Mouse (Mus musculus) embryonic facial prominence, embryonic 10.5 days (tissue): ENCODE results near the gene Boc. TPM values are rescaled to one million over a fixed set of nuclear protein-coding genes. Genes with fewer than 3 reads are reported as not detected.
A peak's percentile ranks its signal among the peaks of the same experiment; 100 is the strongest.

Experiments used
- DNase-seq: peaks from one replicate; pipeline ENCODE4 v3.0.0-alpha.2; 2017; ENCODE audit warnings: low spot score
- H3K27ac ChIP-seq: fragments of 300-500 bp; sonication (generic); replicated peaks from 2 replicates; pipeline ENCODE4 v1.5.1; 2016; ENCODE audit warnings: mild to moderate bottlenecking
- H3K27me3 ChIP-seq: fragments of 300-500 bp; sonication (generic); replicated peaks from 2 replicates; pipeline ENCODE4 v1.6.1; 2016; ENCODE audit warnings: low read depth, mild to moderate bottlenecking; ENCODE audit not compliant: poor library complexity, severe bottlenecking
- H3K36me3 ChIP-seq: fragments of 300-500 bp; sonication (generic); replicated peaks from 2 replicates; pipeline ENCODE4 v1.6.1; 2016; ENCODE audit warnings: mild to moderate bottlenecking, moderate library complexity
- H3K4me1 ChIP-seq: fragments of 300-500 bp; sonication (generic); 2 replicates; pipeline ENCODE4 v1.6.1; 2016
- H3K4me3 ChIP-seq: fragments of 300-500 bp; sonication (generic); 2 replicates; pipeline ENCODE4 v1.5.1; 2016; ENCODE audit warnings: mild to moderate bottlenecking, moderate library complexity
- H3K9me3 ChIP-seq: fragments of 300-500 bp; sonication (generic); 2 replicates; pipeline ENCODE4 v1.6.1; 2016; ENCODE audit warnings: mild to moderate bottlenecking
- WGBS: fragments of 180-500 bp; shearing (Covaris S2); methylation state at CpG from one replicate; pipeline ENCODE4 v1.1.7; 2016; 5-methylcytosine and 5-hydroxymethylcytosine counted together
- polyA plus RNA-seq: library from polyadenylated mRNA; unstranded; fragments of >200 nt; fragmentation: Nextera tagmentation; extraction: Ambion mirVana; gene quantifications from 2 replicates; pipeline ENCODE4 v1.2.1, GENCODE M21; 2016

The Boc gene
- polyA plus RNA-seq, 1 experiment from 2014 or later = 14.3 TPM

DNA sequence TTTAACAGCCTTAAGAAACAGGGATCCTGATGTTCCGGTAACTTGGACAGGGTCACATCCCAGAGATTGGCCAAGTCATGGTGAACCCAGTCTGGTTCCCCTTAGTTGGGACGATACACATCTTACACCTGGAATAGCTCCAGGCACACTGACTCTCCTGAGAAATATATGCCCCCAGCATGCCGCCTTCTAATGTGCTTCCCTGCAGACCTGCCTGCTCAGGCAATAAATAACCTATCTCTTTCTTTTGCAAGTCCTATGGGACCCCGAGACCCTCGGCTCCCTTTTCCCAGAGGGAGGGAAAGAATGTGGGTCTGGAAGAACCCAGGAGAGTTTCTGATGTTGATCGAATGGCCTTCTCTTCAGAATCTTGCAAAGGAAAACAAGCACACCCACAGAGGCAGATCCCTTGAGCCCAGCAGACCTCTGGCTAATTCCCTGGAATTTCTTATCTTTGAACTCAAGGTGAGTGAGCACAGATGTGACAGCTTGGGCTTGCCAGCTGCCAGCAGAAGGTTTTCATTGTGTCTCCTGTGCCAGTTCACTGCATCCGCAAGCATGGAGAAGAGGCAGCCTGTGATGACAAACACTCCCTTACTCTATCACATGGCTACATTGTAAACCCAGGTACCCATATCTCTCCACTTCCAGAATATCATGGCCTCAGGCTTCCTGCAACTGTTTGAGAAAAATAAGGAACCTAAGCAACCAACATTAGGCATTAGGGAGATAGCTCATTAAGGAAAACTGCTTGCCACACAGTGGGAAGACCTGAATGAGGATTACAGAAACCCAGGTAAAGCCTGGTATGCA is 8.6 kb downstream of the Boc start:
- H3K27ac ChIP-seq = peak overlapping the region; percentile 63; the same call in 1 of the 2 replicates
- WGBS = 49% methylated on average over 7 of the region's 7 CpGs
- DNase-seq = no peak
- H3K27me3 ChIP-seq = 0 out of 2 replicates have a peak, but pooled peaks cover 5% of the 10 kb centered on the region
- H3K9me3 ChIP-seq = no peaks in the 10 kb centered on the region
- peaks cover 82% of the 10 kb centered on the region for H3K4me1 ChIP-seq
- H3K36me3 ChIP-seq = peaks cover 27% of the 10 kb centered on the region
- no peak overlapping the region for H3K4me3 ChIP-seq

DNA sequence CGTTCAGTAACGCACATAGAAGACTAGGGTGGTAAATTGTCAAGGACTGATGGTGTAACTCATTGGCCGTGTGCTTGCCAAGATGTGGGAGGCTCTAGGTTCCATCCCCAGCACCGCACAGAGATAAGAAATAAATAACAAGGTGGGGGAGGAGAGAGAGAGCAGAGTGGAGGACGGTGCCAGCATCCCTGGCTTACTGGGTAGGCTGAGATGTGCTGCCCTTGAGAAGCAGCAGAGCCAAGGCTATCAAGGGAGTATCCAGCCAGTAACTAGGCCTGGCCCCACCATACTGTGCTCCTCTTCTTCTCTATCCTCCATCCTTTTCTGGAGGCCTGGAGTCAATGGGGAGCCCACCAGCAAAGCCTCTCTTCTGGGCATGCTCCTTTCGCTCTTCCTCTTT is 9.3 kb downstream of the Boc start:
- H3K4me1 ChIP-seq = peaks cover 84% of the 10 kb centered on the region
- no peak for DNase-seq
- H3K27ac ChIP-seq = 0 out of 2 replicates have a peak overlapping the region, but pooled peaks have one; percentile 48
- H3K4me3 ChIP-seq = no peak overlapping the region
- WGBS = 89% methylated on average over 6 of the region's 6 CpGs
- peaks cover 27% of the 10 kb centered on the region for H3K36me3 ChIP-seq
- H3K9me3 ChIP-seq = no peaks in the 10 kb centered on the region
- 0 out of 2 replicates have a peak, but pooled peaks cover 5% of the 10 kb centered on the region for H3K27me3 ChIP-seq

DNA sequence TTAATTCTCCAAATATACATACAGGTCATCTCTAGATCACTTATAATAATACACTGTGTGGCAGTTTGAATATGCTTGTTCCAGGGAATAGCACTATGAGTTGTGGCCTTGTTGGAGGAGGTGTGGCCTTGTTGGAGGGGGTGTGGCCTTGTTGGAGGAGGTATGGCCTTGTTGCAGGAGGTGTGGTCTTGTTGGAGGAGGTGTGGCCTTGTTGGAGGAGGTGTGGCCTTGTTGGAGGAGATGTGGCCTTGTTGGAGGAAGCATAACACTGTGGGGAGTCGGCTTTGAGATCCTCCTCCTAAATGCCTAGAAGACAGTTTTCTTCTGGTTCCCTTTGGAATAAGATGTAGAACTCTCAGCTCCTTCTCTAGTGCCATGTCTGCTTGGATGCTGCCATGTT is 10.7 kb downstream of the Boc start:
- no peak overlapping the region for H3K4me3 ChIP-seq
- no peaks in the 10 kb centered on the region for H3K27me3 ChIP-seq
- no peak for DNase-seq
- WGBS = 82% methylated on average over 1 of the region's 1 CpGs
- H3K9me3 ChIP-seq = no peaks in the 10 kb centered on the region
- no peak overlapping the region for H3K27ac ChIP-seq
- H3K4me1 ChIP-seq = peaks cover 87% of the 10 kb centered on the region
- H3K36me3 ChIP-seq = peaks cover 25% of the 10 kb centered on the region

DNA sequence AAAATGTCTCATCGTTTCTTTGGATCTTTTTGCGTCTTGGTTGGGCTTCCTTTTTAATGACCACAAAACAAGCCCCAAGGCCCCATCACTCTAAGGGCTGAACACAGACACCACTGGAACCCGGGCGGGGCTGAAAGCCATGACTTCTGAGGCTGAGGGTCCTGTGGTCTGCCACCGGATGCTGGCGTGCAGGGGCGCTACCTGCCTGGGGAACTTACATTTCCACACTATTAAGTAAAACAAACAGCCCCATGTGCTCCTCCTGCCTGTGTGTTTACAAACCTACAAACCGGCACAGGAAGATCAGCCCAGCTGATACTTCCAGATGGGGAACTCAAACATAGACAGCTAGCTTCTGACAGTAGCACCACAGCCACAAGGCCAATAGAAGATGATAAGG is 11.9 kb downstream of the Boc start:
- H3K4me1 ChIP-seq = peaks cover 87% of the 10 kb centered on the region
- H3K9me3 ChIP-seq = no peaks in the 10 kb centered on the region
- no peaks in the 10 kb centered on the region for H3K27me3 ChIP-seq
- DNase-seq = no peak
- 63% methylated on average over 8 of the region's 8 CpGs for WGBS
- H3K27ac ChIP-seq = no peak overlapping the region
- H3K4me3 ChIP-seq = no peak overlapping the region
- peaks cover 25% of the 10 kb centered on the region for H3K36me3 ChIP-seq

DNA sequence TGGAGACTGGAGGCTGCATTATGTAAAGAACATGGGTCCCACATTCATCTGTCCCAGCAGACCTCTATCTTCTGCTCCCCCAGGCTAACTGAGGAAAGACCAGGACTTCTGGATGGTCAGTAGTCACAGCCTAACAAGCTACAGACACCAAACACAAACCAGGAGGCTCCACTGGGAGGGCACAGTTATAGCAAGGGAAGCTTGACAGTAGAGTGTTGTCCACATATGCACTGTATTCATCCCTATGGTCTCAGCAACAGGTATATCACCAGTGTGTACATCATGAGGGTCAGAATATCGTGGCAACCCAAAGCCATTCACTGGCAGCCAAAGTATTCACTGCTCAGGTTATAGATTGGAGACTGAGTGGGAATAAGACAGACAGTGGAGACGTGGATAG is 12.8 kb downstream of the Boc start:
- 80% methylated on average over 2 of the region's 2 CpGs for WGBS
- Histone ChIP-seq H3K4me1 (peaks cover 87% of the 10 kb centered on the region), H3K9me3 (no peaks in the 10 kb centered on the region), H3K27me3 (no peaks in the 10 kb centered on the region), H3K27ac (peak overlapping the region; percentile 71; the same call in 1 of the 2 replicates), H3K36me3 (peaks cover 25% of the 10 kb centered on the region), H3K4me3 (no peak overlapping the region)
- no peak for DNase-seq

DNA sequence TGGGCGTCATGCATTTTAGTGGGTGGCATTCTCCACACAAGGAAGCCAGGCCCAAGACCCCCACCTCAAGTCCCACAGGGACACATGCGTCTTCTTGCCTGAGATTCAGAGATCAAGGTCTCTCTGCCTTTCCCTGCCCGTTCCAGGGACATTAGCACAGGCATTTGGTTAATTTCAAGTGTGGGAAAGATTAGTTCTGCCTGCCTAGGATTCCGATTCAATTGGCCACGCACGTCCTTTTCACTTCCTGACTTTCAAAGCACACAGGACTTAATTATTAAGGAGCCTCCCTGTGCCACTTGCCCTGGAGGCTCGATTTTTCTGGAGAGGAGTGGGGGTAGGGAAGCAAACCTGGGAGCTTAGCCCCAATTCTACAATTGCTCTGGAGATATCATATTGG is 13.5 kb downstream of the Boc start:
- H3K27me3 ChIP-seq = no peaks in the 10 kb centered on the region
- peaks cover 84% of the 10 kb centered on the region for H3K4me1 ChIP-seq
- H3K27ac ChIP-seq = peak overlapping the region; percentile 71
- 25% methylated on average over 7 of the region's 7 CpGs for WGBS
- DNase-seq = peak; percentile 50
- H3K4me3 ChIP-seq = peak overlapping the region; percentile 23; the same call in 1 of the 2 replicates
- peaks cover 25% of the 10 kb centered on the region for H3K36me3 ChIP-seq
- no peaks in the 10 kb centered on the region for H3K9me3 ChIP-seq

DNA sequence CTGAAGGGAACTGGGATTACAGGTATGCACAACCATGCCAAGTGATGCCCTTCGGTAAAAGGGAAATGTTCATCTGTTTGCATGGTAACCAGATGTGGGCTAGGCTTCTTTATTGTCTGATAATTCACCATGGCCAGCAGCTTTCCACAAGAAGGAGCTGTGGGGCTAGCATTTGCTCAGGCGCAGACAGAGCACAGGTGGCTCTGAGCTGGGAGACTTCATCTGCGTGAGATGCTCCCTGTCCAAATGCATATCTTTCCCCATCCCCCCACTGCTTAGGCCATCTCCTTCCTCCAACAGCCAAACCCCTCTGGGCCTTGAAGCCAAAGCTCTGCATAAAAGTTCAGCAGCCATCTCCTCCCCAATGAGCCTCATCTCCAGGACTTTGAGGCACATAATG is 15.6 kb downstream of the Boc start:
- 43% methylated on average over 3 of the region's 3 CpGs for WGBS
- no peak overlapping the region for H3K4me3 ChIP-seq
- H3K27ac ChIP-seq = peak overlapping the region; percentile 73
- no peaks in the 10 kb centered on the region for H3K27me3 ChIP-seq
- H3K9me3 ChIP-seq = no peaks in the 10 kb centered on the region
- H3K36me3 ChIP-seq = peaks cover 15% of the 10 kb centered on the region
- DNase-seq = no peak
- H3K4me1 ChIP-seq = peaks cover 87% of the 10 kb centered on the region

DNA sequence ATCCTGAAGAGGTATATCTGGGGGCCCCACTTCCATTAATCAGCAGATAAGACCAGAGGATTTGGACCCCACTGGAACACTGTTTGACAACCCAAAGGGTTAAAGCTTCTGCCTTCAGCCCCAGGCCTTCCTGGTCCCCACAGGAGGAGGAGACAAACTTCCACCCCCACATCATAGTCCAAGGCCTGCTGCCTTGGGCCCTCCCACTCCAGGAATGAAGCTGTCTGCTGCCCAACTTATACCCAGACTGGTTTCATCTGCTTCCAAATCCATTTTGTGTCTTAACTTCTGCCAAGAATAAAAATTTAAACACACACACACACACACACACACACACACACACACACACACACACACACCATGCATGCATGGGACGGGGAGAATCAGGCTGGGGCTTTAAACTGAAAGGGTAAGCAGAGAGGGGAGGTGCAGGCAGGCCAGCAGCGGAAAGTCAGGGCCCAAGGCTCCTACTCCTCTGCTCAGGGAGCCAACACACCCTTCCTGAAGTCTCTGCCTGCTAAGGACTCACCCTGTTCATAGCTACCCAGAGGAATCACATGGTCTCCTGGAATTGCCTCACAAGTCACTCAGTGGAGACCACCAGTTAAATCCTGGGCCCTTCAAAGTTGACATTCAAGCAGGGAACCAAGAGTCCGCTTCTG is 16.5 kb downstream of the Boc start:
- no peak for DNase-seq
- Histone ChIP-seq H3K4me1 (peaks cover 88% of the 10 kb centered on the region), H3K36me3 (peaks cover 6% of the 10 kb centered on the region), H3K9me3 (no peaks in the 10 kb centered on the region), H3K4me3 (no peak overlapping the region), H3K27ac (peak overlapping the region; percentile 73), H3K27me3 (no peaks in the 10 kb centered on the region)
- 46% methylated on average over 3 of the region's 3 CpGs for WGBS

DNA sequence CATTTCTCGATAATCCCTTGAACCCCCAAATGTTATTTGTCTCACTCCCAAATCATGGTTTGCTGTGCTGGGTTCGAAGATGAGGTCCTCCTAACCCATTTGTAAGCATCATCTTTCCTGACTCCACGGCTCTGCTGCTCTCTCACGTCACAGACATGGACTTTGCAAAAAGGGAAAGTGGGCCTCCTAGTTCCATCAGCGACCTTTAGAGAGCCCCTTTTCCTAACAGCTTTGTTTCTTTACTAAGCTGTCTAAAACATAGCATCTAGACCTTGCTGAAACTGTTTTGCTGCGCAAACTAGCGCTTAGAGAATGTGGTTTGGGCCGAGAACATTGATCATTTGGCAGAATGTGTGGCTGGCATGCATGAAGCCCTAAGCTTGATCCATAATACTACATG is 19.1 kb downstream of the Boc start:
- WGBS = 79% methylated on average over 8 of the region's 8 CpGs
- H3K27me3 ChIP-seq = no peaks in the 10 kb centered on the region
- H3K9me3 ChIP-seq = no peaks in the 10 kb centered on the region
- no peak overlapping the region for H3K4me3 ChIP-seq
- H3K27ac ChIP-seq = no peak overlapping the region
- H3K36me3 ChIP-seq = peaks cover 5% of the 10 kb centered on the region; the same call in 1 of the 2 replicates
- H3K4me1 ChIP-seq = peaks cover 87% of the 10 kb centered on the region
- no peak for DNase-seq

DNA sequence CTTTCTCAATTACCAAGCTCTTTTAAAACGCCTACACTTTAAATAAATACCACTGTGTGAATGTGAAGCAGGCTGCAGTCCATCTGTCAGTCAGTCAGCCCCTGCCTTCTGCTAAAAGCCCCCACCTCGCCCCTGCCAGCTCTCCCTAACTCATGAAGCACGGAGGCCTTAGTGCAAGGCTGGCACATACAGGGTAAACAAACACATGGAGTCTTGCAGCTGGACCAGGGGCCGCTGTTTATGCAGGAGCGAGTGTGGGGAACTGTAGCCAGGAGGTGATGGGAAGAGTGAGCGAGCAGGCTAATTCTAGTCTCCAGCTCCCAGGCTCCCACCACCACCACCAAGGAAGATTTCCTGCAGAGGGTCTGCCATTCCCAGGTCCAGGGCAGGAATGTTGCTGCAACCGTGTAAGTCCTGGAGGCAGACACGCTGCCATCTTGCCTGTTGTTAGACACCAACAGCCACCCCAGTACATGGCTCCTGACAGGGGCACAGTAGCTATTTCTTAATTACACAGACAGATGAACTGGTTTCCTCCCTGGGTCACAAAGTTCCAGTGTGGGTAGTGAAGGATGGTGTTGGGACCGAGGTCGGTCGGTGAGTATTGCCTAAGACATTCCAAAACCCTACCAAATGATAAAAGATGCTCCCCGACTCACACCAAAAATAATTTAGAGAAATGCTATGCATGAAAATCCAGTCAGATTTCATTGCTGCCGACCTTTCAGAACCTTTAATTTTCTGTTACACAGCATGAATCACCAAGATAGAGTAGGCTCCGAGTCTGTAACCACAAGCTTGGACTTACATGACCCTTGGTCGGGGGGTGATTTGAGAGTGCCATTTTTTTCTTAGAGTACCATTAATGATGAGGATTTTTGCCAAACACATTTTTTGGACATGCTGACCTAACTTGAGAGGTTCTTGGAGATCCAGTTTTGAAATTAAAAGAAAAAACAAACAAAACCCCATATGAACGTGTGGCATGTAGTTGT is 20.0 kb downstream of the Boc start:
- Histone ChIP-seq H3K4me1 (peaks cover 87% of the 10 kb centered on the region), H3K4me3 (no peak overlapping the region), H3K36me3 (peaks cover 5% of the 10 kb centered on the region; the same call in 1 of the 2 replicates), H3K9me3 (no peaks in the 10 kb centered on the region), H3K27ac (peak overlapping the region; percentile 69), H3K27me3 (no peaks in the 10 kb centered on the region)
- DNase-seq = peak; percentile 62
- WGBS = 49% methylated on average over 16 of the region's 16 CpGs

DNA sequence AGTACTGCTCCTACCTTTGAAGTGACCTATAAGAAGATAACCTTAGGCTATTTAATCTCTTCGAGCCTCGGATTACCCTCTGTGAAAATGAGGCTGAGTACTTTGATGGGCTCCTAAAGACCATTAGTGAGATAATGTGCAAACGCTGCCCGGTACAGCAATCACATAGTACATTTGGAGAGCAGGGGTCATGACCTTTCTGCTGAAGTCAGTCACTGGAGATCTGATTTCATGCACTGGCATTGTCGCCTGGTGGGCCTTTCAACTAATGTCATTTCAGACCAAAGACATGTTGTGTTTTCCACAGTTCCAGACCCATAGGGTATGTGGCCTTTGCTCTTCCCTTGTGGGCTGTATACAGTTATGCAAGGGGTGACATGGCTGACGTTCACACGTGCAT is 24.6 kb downstream of the Boc start:
- H3K4me3 ChIP-seq = no peak overlapping the region
- peak overlapping the region; percentile 73; the same call in 1 of the 2 replicates for H3K27ac ChIP-seq
- H3K4me1 ChIP-seq = peaks cover 88% of the 10 kb centered on the region
- H3K27me3 ChIP-seq = no peaks in the 10 kb centered on the region
- 25% methylated on average over 7 of the region's 7 CpGs for WGBS
- no peak for DNase-seq
- H3K36me3 ChIP-seq = peaks cover 21% of the 10 kb centered on the region
- peaks cover 8% of the 10 kb centered on the region for H3K9me3 ChIP-seq

DNA sequence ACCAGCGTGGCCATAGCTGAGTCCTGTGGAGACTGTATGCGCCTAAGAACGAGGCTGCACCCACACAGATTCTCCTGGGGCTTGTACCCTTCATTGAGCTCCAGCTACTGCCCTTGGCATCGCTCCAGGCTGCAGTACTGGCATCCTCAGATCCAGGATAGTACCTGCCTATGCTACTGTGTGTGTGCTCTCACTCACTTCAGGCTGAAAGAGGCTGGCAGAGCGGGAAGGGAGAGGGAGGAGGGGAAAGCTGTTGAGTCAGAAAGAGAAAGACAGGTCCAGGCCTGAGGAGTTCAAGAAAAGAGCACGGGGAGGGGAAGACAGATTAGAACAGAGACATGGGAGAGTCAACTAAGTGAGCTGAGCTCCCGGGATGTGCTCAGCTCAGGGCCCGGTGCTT is 25.2 kb downstream of the Boc start:
- Histone ChIP-seq H3K9me3 (peaks cover 8% of the 10 kb centered on the region), H3K27ac (peak overlapping the region; percentile 73), H3K4me1 (peaks cover 86% of the 10 kb centered on the region), H3K27me3 (no peaks in the 10 kb centered on the region), H3K4me3 (peak overlapping the region; percentile 21; the same call in 1 of the 2 replicates), H3K36me3 (peaks cover 25% of the 10 kb centered on the region)
- DNase-seq = no peak
- WGBS = 67% methylated on average over 8 of the region's 8 CpGs
